Mouse (Mus musculus) cerebellum, postnatal 10 days (tissue): ENCODE data around the gene Etv4.
A peak's percentile ranks its signal among the peaks of the same experiment; 100 is the strongest.

Source experiments
- DNase-seq, 2 experiments: peaks; one replicate each; pipeline ENCODE4 v3.0.0; 2021; ENCODE audit warnings: mixed read lengths in 2 of 2

Gene Etv4

DNA sequence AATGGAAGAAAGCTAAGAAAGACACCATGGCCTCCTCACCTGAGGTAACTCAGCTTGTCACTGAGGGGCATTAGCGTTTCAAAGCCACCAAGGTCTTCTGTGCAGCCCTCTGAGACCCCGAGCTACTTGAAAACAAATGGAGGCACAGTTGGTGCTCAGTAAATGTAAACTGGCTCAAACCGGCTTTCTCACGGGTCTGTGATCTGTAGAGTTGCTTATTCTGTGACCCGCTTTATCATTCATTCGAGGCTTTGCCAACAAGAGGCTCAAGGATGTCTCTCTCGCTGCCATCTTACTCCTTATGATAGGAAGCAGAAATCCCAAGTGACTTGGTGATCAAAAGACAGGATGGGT is 658 bp upstream of the Etv4 start:
- DNase-seq = no peak

GRCm38 (mm10) chr11:101784488-101785142 is 556 bp downstream of the Etv4 start:
- peak; percentile 63 to 69 for DNase-seq

DNA sequence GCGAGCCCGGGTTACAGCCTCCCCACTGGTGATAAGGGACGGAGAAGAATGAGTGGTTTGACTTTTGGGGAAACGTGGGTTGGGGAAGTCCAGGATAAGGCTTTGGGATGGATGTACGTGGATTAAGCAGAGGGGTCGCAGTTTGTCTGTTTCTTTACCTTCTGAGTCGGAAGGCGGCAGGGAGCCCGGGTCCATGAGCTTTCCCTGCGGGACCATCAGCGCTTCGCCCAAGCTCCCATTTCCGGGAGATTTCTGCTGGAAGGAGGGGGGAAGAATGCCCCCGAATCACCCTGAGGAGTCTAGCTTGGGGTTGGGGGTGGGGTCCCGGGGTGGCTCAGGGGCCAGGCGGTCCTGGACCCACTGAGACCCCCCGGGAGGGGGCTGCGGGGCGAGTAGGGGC is 1.1 kb downstream of the Etv4 start:
- no peak for DNase-seq

GRCm38 (mm10) chr11:101783584-101783983 is 1.6 kb downstream of the Etv4 start:
- DNase-seq = no peak

GRCm38 (mm10) chr11:101783135-101783534 is 2.0 kb downstream of the Etv4 start:
- peak in 1 of 2 experiments; percentile 36 for DNase-seq

GRCm38 (mm10) chr11:101776846-101777245 is 8.3 kb downstream of the Etv4 start:
- no peak for DNase-seq

DNA sequence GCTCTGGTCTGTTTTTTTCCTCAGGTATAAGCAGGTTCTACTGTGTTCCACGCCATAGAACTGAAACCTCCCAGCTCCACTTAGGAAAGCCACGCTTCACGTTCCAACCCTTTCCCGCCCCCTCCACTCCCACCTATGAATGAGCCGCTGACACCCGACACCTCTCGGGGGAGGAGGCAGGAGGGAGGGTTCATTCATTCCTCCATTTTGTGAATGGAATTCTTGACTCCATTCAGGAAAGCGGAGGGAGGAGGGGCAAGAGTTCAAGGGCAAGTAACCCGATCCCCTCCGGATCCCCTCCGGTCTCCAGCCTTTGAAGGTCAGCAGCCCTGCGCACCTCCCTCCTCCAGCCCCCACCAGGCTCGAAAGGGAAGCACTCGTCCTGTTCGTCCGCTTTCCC is 12.7 kb downstream of the Etv4 start:
- peak; percentile 65 for DNase-seq

- no peak for DNase-seq
These were observed 13.1 kb downstream of the Etv4 start for GRCm38 (mm10) chr11:101772027-101772426.

DNA sequence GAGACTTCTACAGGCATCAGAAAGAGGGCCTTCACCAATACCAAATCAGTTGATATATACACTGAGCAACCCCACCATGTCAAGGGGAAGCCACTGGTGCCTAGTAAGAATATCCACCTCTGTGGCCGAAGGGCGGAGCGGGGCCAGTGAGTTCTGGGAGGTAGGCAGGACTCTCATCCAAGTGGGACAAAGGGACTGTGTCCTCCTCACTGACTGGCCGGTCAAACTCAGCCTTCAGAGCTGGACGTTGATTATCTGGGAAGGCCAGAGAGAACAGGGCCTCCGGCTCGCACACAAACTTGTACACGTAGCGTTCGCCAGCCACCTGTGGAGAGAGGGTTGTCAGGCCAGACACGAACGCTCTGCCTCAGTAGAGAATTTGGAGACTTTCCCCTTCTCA is 14.9 kb downstream of the Etv4 start:
- DNase-seq = no peak

DNA sequence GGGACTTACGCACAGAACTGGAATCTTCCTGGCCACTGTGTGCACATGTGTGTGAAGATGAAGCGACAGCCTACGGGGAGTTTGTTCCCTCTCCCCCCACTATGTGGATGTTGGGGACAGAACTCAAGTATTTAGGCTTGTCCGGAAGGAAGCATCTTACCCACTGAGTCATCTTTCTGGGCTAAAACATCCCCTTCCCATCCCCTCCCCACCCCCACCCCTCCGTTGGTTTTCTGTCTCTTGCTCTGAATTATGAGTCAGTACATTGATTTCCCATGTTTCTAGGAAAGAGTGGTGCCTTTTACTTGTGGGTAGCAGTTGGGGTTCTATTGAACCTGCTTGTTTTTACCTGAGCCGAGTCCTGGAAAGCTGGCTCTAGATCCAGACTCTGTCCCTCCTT is 16.4 kb downstream of the Etv4 start:
- DNase-seq = no peak

GRCm38 (mm10) chr11:101767326-101767725 is 17.8 kb downstream of the Etv4 start:
- DNase-seq = no peak

DNA sequence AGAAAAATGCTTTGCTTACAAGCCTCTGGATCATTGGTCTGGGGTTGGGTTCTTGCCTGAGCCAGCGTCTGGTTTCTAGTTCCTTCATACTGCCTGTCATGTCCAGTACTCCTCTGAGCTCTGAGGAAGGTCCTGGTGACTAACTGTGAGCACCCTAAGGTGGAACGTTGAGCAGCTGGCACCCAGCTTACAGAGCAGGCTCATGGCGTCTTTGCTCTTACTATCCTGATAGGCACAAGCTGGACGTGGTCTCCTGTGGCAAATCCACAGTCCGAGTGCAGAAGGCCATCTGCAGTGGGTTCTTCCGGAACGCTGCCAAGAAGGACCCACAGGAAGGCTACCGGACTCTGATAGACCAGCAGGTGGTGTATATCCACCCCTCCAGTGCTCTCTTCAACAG is 20.6 kb downstream of the Etv4 start:
- no peak for DNase-seq

- peak; percentile 53 to 82 for DNase-seq
These were observed 21.4 kb downstream of the Etv4 start for GRCm38 (mm10) chr11:101763723-101764122.

DNA sequence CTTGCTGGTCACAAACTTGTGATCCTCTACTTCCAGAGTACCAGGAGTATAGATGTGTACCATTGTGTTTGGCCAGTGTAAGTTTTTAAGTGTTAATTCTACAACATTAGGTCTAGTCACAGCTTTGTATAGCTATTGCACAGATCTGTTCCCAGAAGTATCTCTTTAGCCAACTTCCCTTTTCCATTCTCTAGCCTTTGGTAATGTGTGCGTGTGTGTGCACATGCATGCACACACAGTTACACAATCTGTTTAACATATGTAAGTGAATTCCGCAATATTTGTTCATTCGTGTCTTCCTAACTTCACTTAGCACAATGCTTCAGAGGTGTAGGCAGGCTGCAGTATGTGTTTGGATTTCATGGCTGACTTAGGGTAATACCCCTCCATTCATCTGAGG is 25.6 kb downstream of the Etv4 start:
- no peak for DNase-seq

DNA sequence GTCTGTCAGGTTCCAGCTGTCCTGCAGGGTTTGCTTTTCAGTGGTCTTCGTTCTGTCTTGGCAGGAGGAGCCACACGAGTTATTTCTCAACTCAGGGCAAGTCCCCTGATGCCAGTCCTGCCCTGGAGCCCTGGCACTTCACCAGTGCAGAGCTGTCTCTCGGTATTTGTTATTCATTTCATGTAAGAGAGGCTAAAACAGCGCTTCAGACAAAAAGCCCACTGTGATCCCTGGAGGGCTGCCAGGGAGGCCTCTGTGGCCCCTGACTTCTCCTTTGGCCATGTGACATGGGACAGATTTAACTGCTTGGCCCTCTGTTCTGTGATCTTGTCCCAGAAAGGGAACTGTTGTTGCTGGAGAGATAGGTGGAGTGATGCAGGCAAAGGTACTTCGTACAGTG is 26.7 kb downstream of the Etv4 start:
- peak; percentile 54 to 71 for DNase-seq

GRCm38 (mm10) chr11:101757366-101757765 is 27.8 kb downstream of the Etv4 start:
- DNase-seq = no peak

- peak in 1 of 2 experiments; percentile 39 for DNase-seq
These were observed 28.6 kb downstream of the Etv4 start for GRCm38 (mm10) chr11:101756616-101757015.

DNA sequence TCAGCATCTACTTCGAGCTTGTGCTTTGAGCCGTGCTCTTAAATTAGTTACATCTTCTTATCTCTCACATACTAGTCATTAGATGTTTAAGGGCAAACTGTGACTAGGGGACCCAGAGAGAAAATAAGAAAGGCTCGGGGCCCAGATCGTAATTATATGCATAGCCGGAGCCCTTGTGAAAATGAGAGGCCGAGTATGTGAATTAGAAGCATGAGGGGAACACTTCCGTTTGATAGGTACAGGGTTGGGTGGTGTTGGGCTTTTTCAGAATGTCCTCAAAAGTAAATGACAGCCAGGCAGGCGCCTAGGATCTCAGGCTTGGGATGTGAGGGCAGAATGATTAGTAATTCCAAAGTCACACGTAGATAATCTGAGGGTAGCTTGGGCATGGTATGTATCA is 51.6 kb downstream of the Etv4 start:
- DNase-seq = peak in 1 of 2 experiments; percentile 13

GRCm38 (mm10) chr11:101732518-101733440 is 52.4 kb downstream of the Etv4 start, which contains the start of gene Dhx8:
Gene Dhx8, plus strand, starts transcription at chr11:101732919.
- DNase-seq = peak; percentile 99

GRCm38 (mm10) chr11:101729308-101729707 is 55.9 kb downstream of the Etv4 start:
- no peak for DNase-seq

DNA sequence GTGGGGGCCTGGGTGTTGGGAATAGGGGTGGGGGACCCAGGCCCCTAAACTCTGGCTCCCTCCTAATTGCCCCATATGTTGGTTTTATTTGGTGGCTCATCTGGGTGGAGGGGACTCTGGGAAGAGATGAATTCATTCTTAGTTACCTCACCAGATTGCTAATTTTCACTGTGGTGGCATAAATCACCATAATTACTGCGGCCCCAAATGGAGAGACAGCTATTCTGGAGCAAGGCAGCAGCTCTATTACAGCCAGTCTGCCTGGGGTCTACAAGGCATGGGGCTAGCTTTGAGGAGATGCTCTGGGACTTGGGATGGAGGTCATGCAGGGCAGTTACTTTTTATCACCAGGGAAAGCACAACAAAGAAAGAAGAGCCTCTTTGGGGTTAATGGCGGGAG is 58.4 kb downstream of the Etv4 start:
- DNase-seq = no peak

DNA sequence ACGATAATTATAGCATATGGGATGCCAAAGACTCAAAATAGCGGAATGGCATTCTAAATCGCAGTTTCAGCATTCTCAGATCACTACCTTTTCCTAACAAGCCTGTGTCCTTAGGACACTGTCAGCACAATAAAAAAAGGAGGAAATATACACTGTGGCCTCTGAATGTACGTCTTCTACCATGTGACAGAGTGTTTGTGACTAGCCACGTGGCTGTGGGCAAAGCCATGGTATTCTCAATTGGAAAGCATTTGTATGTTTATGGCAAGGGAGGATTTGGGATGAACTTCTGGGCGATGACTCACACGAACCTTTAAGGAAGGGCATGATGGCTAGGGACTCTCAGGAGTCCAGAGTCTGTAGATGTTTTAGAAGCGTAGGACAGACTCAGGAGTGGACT is 60.1 kb downstream of the Etv4 start:
- DNase-seq = no peak

- no peak for DNase-seq
These were observed 65.1 kb downstream of the Etv4 start for GRCm38 (mm10) chr11:101719986-101720520.
